Mouse (Mus musculus) limb, embryonic 14.5 days (tissue): ENCODE measurements around the gene Smim20. TPM values are rescaled to one million over a fixed set of nuclear protein-coding genes. Genes with fewer than 3 reads are reported as not detected.

Experiments used
- ATAC-seq: fragments of 200-750 bp; cut with Nextera tagmentation; 2 replicates; pipeline ENCODE4 v1.8.0; 2017; ENCODE audit warnings: low read depth, moderate number of reproducible peaks, moderate TSS enrichment; ENCODE audit not compliant: low FRiP score
- DNase-seq: peaks from one replicate; pipeline ENCODE4 v3.0.0-alpha.2; 2015; ENCODE audit warnings: low spot score
- H3K27ac ChIP-seq: fragments of 300-500 bp; sonication (generic); replicated peaks from 2 replicates; pipeline ENCODE4 v1.5.1; 2014; ENCODE audit warnings: low read depth, mild to moderate bottlenecking, low read length, moderate library complexity, mixed read lengths
- H3K27me3 ChIP-seq: fragments of 300-500 bp; sonication (generic); 2 replicates; pipeline ENCODE4 v1.6.1; 2014; ENCODE audit warnings: low read length, mixed read lengths; ENCODE audit not compliant: control insufficient read depth, insufficient read depth
- H3K36me3 ChIP-seq: fragments of 300-500 bp; sonication (generic); 2 replicates; pipeline ENCODE4 v1.6.1; 2014; ENCODE audit warnings: mild to moderate bottlenecking, low read length, moderate library complexity, mixed read lengths; ENCODE audit not compliant: control insufficient read depth, insufficient read depth
- H3K4me1 ChIP-seq: fragments of 300-500 bp; sonication (generic); 2 replicates; pipeline ENCODE4 v1.6.1; 2014; ENCODE audit warnings: antibody characterized with exemption, low read length, mixed read lengths; ENCODE audit not compliant: control insufficient read depth, insufficient read depth
- H3K4me2 ChIP-seq: fragments of 300-500 bp; sonication (generic); replicated peaks from 2 replicates; pipeline ENCODE4 v1.6.1; 2014; ENCODE audit warnings: low read depth, mild to moderate bottlenecking, low read length, moderate library complexity; ENCODE audit not compliant: severe bottlenecking
- H3K4me3 ChIP-seq: fragments of 300-500 bp; sonication (generic); replicated peaks from 2 replicates; pipeline ENCODE4 v1.5.1; 2014; ENCODE audit warnings: low read length
- H3K9ac ChIP-seq: fragments of 300-500 bp; sonication (generic); 2 replicates; pipeline ENCODE4 v1.6.1; 2014; ENCODE audit warnings: mild to moderate bottlenecking, low read depth, low read length, moderate library complexity; ENCODE audit not compliant: severe bottlenecking
- H3K9me3 ChIP-seq: fragments of 300-500 bp; sonication (generic); 2 replicates; pipeline ENCODE4 v1.6.1; 2016; ENCODE audit warnings: low read length; ENCODE audit not compliant: control insufficient read depth
- POLR2A ChIP-seq: fragments of 200-500 bp; IDR thresholded peaks from 2 replicates; pipeline ENCODE4 v1.8.0; 2012; ENCODE audit warnings: inconsistent platforms, mild to moderate bottlenecking, moderate library complexity, borderline replicate concordance; ENCODE audit not compliant: insufficient read depth, insufficient read length; ENCODE audit errors: extremely low read depth
- WGBS: fragments of 180-500 bp; shearing (Covaris S2); extraction: QIAGEN DNeasy Blood & Tissue Kit; methylation state at CpG from one replicate; pipeline ENCODE4 v1.1.7; 2014; 5-methylcytosine and 5-hydroxymethylcytosine counted together
- polyA plus RNA-seq, 2 experiments: library from polyadenylated mRNA; depleted of rRNA in 1 of 2; stranded (reverse) in 1 of 2; unstranded in 1 of 2; fragments of >200 nt; fragmentation: Nextera tagmentation in 1 of 2; extraction: Ambion mirVana in 1 of 2; gene quantifications; 2 replicates each; pipeline versions ENCODE4 v1.2.1 to v1.2.3; 2012 to 2014

The Smim20 gene
- polyA plus RNA-seq, 2 experiments: 48.1 to 112 TPM

DNA sequence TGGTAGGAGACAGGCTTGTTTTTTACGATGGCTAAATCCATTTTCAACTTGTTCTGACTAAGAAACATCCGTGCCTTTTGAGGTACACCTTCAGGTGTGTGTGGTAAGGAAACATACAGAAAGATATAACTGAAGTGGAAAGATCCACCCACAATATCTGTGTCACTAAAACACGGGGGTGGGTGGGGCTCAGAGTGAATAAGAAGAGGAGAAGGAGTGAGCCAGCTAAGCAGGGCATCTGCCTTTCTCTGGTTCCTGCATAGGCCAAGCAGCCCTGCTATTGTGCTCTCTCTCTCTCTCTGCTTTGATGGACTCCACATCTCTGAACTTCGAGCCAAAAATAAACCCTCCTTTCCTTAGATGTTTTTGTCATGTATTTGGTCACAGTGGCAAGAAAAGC, 38.1 kb downstream of the Smim20 start:
- WGBS: 71% methylated on average over 4 of the region's 4 CpGs
- ATAC-seq: no peak
- no peak for DNase-seq
- Histone ChIP-seq H3K4me2 (no peak overlapping the region), H3K4me3 (no peak overlapping the region), H3K27ac (no peak overlapping the region), H3K27me3 (no peaks in the 10 kb centered on the region), H3K36me3 (no peaks in the 10 kb centered on the region), H3K4me1 (no peaks in the 10 kb centered on the region), H3K9ac (no peak overlapping the region), H3K9me3 (no peaks in the 10 kb centered on the region)
- no peak for TF ChIP-seq POLR2A

DNA sequence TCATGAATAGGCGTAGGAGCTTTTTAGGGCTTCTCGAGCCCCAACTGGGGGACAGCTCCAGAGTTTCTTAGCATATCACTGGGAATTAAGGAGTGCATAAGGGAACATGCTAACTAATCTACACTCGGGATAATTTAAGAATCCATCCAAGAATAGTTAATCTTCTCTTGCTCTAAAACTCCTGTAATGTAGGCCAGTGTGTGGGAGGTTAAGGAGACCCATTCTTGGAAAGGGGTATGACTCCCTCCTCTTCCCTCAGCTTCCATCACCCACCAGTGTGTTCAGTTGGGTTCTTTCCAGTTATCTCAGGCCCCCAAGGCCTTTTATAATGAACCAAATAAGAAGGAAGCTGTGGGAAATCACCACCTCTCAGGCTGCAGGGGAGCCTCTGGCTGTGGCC, 40.0 kb downstream of the Smim20 start:
- DNase-seq (no peak), ATAC-seq (no peak)
- H3K27me3 ChIP-seq: no peaks in the 10 kb centered on the region
- H3K9me3 ChIP-seq: no peaks in the 10 kb centered on the region
- no peak for TF ChIP-seq POLR2A
- no peaks in the 10 kb centered on the region for H3K4me1 ChIP-seq
- no peak overlapping the region for H3K27ac ChIP-seq
- H3K4me2 ChIP-seq: no peak overlapping the region
- WGBS: 87% methylated on average over 3 of the region's 3 CpGs
- H3K9ac ChIP-seq: no peak overlapping the region
- no peaks in the 10 kb centered on the region for H3K36me3 ChIP-seq
- no peak overlapping the region for H3K4me3 ChIP-seq

DNA sequence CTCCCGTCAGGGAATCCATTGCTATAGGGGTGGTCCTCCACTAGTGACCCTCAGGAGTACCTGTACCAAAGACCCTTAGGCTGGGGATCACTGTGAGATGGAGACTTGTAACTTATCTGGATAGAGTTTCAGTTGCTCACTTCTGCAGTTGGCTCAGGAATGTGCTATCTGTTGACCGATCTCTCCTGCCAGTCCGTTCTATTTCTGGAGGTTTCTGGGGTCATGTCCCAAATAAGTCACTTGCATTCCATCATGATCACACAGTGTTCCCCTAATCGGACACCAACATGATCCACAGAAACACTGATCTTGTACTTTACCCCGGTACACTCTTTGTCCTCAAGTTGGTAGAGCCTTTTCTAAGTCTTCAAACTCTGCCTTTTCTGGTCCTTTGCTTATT, 40.6 kb downstream of the Smim20 start:
- no peak overlapping the region for H3K4me3 ChIP-seq
- H3K4me1 ChIP-seq: no peaks in the 10 kb centered on the region
- WGBS: 83% methylated on average over 5 of the region's 5 CpGs
- TF ChIP-seq POLR2A: no peak
- no peak overlapping the region for H3K9ac ChIP-seq
- H3K36me3 ChIP-seq: no peaks in the 10 kb centered on the region
- H3K27ac ChIP-seq: no peak overlapping the region
- ATAC-seq: no peak
- no peaks in the 10 kb centered on the region for H3K9me3 ChIP-seq
- H3K27me3 ChIP-seq: no peaks in the 10 kb centered on the region
- no peak overlapping the region for H3K4me2 ChIP-seq
- DNase-seq: no peak

DNA sequence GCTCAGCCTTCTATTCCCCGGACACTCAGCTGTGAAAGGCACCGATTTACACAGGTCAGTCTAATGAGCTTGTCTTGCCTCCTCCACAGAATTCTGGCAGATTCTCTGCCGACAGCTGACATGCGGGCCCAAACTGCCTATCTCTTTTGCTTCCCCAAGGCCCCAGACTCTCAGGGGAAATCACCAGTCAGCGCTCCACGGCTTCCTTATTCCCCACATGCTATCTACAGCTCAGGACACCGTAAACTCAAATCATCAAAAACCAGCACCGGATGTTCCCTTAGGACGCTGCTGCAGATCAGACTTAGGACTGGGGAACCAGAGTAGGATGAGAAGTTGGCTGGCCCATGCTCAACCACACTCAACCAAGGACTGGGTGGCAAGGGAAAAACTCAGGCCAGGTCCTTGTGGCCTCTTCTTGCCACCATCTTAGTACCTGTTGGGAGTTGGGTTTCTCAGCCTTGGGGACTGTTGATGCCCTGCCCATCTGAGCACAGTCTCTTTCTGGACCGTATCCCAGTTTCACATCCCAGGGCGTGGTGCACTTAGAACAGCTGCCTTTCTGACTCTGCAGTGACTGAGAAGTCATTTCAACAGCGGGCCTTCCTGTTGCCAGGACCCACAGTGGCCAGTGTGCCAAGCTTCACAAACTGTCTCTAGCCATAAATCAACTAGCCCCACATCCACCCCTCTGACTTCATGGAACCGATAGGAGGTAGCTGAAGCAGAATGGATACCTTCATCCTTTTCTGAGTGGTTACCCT, 47.7 kb downstream of the Smim20 start:
- H3K9ac ChIP-seq: no peak overlapping the region
- DNase-seq: no peak
- peaks cover 2% of the 10 kb centered on the region; the same call in 1 of the 2 replicates for H3K4me1 ChIP-seq
- H3K4me2 ChIP-seq: no peak overlapping the region
- H3K27me3 ChIP-seq: no peaks in the 10 kb centered on the region
- H3K9me3 ChIP-seq: no peaks in the 10 kb centered on the region
- ATAC-seq: no peak
- H3K4me3 ChIP-seq: no peak overlapping the region
- no peaks in the 10 kb centered on the region for H3K36me3 ChIP-seq
- 88% methylated on average over 13 of the region's 13 CpGs for WGBS
- H3K27ac ChIP-seq: no peak overlapping the region
- no peak for TF ChIP-seq POLR2A

DNA sequence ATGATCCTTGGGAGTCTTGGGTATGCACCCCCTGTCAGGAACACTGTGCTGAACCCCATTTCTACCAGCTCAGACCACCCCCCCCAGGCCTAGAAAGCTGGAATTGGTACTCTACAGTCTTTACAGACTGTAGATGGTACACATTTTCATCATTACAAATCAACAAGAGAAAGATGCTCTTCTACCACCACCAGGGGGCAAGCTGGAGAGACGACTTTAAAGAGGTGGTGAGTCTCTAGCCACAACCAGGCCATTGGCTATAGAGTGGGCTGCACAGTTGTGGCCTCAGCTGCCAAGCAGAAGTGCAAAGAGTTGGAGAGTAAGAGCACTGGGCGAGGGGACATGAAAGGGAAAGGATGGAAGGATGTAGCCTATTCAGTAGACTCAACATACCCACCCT, 48.9 kb downstream of the Smim20 start:
- Histone ChIP-seq H3K36me3 (no peaks in the 10 kb centered on the region), H3K27ac (no peak overlapping the region), H3K4me2 (no peak overlapping the region), H3K9me3 (no peaks in the 10 kb centered on the region), H3K4me1 (peaks cover 11% of the 10 kb centered on the region), H3K27me3 (no peaks in the 10 kb centered on the region), H3K9ac (no peak overlapping the region), H3K4me3 (no peak overlapping the region)
- WGBS: 68% methylated on average over 2 of the region's 2 CpGs
- ATAC-seq (no peak), DNase-seq (no peak)
- no peak for TF ChIP-seq POLR2A
